Mouse (Mus musculus): ENCODE data around the gene Olfr1201.

Olfr1201 gene

GRCm38 (mm10) chr2:88792736-88793135, at the start of gene Olfr1201:
Gene Olfr1201 (plus strand): TSS chr2:88793036.
- no peak for DNase-seq

DNA sequence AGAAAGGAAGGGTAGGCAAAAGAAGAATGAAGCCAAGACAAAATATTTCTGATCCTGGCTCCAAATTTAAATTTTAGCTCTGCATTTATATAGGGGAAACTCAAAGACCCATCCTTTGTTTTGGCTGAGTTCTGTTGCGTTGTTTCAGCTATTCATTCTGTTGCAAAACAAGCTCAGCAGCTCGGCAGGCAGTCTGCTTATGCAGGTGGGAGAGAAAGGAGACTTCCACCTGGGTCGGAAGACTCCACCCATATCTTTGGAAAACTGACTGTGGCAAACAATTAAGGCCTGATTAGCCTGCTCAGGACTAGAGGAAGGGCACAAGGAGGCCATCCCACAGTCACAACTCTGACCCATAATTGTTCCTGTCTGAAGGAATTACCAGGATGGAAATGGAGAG, 49.5 kb upstream of the Olfr1201 start:
- no peak for DNase-seq

GRCm38 (mm10) chr2:88751270-88751669, 41.6 kb upstream of the Olfr1201 start, which contains the start of gene Olfr1198:
Gene Olfr1198 (minus strand): TSS chr2:88751370.
- DNase-seq, result no peak

DNA sequence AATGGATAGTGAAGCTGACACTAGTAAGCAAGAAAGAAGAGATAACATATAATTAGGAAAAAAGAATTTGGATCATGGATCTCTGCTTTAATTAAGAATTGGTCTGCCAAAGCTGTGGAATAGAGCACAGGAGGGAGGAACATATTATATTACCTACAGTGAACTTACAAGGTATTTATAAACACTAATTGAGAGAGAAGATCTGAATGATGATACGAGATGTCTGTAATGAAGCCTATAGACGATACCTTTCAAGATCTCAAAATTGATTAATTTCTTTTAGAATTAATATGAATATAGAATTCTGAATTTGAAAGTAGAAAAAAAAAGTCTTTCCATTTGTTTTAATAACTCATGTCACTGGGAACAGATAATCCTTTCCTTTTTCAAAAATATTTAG, 32.5 kb upstream of the Olfr1201 start, which contains the start of gene Olfr1199:
TSS of gene Olfr1199 (minus strand) at position 101 of the 400 bp plus-strand sequence.
- DNase-seq, result no peak

DNA sequence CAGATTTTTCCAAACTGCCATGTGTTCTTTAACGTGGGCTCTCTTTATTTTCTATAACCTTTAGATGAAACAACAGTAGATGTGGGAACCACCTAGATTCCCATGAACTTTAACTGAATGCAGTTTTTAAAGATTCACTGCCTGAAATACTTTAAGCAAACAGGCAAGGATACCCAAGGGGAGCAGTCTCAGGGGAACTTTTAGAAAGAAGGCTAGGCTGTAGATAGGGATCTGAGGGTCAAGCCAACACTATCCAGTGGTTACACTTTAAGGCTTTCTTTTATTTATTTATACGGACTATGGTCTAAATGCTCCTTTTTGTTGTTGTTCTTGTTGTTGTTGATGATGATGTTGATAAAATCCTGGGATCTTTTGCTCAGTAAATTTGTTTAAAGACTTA, 22.4 kb upstream of the Olfr1201 start, which contains the start of gene Olfr1200:
TSS of gene Olfr1200 (minus strand) at position 101 of the 400 bp plus-strand sequence.
- DNase-seq, result no peak

DNA sequence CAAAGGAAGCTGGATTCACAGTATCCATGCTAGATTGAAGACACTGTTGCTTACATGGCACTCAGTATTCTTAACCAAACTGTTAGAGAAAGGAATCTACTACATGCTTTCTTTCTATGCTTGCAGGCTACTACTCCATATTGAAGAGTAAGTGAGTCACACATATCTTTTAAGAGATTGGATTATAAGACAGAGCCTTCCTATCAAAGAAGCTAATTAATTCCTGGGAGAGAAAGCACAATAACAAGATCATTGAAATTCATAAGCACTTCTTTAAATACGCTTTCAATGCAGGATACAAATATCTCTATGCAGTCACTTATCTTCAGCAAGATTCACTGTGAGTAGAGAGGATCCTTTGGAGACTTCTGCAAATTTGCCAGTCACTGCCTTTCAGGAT, 21.4 kb downstream of the Olfr1201 start, which contains the start of gene Olfr1202:
TSS of gene Olfr1202 (plus strand) at position 301 of the 400 bp plus-strand sequence.
- no peak for DNase-seq

GRCm38 (mm10) chr2:88829437-88829836, 36.6 kb downstream of the Olfr1201 start, which contains the start of gene Olfr1205:
Gene Olfr1205 (plus strand): TSS chr2:88829737.
- DNase-seq, result no peak

- DNase-seq, result no peak
These were observed 45.6 kb downstream of the Olfr1201 start for GRCm38 (mm10) chr2:88838477-88838876.

All from cerebellum, postnatal 36 days (tissue).